Mouse (Mus musculus) heart, adult 2 months (tissue): Measurements from ENCODE around the gene Fam81a.

Source experiments
- CTCF ChIP-seq: fragments of 200-600 bp; IDR thresholded peaks from 2 replicates; pipeline ENCODE4 v1.8.1; 2022; ENCODE audit warnings: antibody characterized with exemption, mild to moderate bottlenecking, moderate library complexity
- EP300 ChIP-seq: fragments of 200-500 bp; IDR thresholded peaks from 2 replicates; pipeline ENCODE4 v1.6.1; 2011; ENCODE audit warnings: low read depth, low read length, control low read depth; ENCODE audit not compliant: insufficient read depth

- TF ChIP-seq EP300 (no peak), CTCF (no peak)
Measured at GRCm38 (mm10) chr9:70088786-70089096, 53.6 kb downstream of the Fam81a start.
